Mouse (Mus musculus): Measurements from ENCODE around the gene Ccdc190.

DNA sequence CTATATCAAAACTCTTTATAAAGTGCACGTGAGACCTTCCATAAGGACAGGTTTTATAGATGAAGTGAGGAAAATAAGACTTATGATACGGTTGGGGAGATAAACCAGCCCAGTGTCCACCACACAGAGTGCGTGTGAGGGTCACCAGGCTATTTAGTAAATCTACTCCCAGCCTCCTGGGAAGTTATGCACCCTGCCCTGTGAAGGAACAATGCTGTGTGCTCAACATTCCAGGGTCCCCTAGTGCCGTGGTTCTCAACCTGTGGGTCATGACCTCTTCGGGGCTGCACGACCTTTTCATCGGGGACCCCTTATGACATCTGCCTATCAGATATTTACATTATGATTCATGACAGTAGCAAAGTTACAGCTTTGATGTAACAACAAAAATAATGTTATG lies 19.8 kb downstream of the Ccdc190 start:
- no peak for TF ChIP-seq EP300 (IDR thresholded peaks at IDR 0.05)
- TF ChIP-seq CTCF (IDR thresholded peaks at IDR 0.05), result no peak

All from lung, postnatal 0 days (tissue).